Mouse (Mus musculus): ENCODE data around the gene Nup210l.
A peak's percentile ranks its signal among the peaks of the same experiment; 100 is the strongest.
"Not testable (repeated sequence)": the region's sequence is repeated elsewhere in the genome, so short reads cannot be mapped to it uniquely, and the experiment has no call there.

Gene Nup210l

DNA sequence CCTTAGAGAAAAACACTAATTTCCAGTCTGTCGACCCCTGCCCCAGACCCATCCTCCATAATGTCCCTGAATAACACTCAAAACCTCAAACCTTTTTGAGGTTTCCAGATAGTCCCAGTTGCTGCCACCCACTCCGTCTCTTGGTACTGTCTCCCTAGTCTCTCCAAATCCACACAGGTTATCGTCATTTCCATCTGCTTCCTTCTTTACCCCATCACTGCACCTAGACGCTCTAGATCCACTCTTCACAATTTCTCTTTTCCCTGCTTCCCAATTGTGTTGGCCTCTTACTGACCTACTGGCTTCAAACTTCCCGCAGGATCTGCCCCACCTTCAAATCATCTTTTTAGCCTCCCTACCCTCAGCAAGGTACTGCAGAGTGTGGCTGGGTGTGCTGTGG, 117.2 kb downstream of the Nup210l start:
- no peak for DNase-seq (ENCODE audit: low read depth, low spot score)

DNA sequence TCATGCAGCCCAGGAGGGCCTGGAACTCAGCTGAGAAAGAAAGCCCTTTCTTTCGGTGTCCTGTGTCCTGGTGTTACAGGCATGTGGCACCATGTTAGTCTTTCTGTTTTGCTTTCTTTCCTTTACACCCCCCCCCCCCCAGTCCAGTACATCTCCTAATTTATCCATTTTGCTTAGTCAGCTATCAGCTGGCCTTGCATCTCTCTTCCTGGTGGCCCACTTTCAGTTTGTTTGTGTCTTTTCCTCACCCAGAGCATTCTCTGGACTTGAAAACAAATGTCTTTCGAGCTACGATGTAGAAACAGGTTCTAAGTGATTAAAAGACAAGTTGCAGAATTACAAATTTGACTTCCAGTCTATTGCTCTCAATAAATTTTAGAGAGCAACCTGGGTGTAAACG, 118.5 kb downstream of the Nup210l start:
- no peak for DNase-seq (ENCODE audit: low read depth, low spot score)

- no peak for DNase-seq (ENCODE audit: low read depth, low spot score)
Measured at GRCm38 (mm10) chr3:90222941-90223340, 119.0 kb downstream of the Nup210l start.

GRCm38 (mm10) chr3:90224331-90224730, 120.4 kb downstream of the Nup210l start:
- DNase-seq (ENCODE audit: low read depth, low spot score) = no peak

- no peak for DNase-seq (ENCODE audit: low read depth, low spot score)
Measured at GRCm38 (mm10) chr3:90231075-90231474, 127.1 kb downstream of the Nup210l start.

DNA sequence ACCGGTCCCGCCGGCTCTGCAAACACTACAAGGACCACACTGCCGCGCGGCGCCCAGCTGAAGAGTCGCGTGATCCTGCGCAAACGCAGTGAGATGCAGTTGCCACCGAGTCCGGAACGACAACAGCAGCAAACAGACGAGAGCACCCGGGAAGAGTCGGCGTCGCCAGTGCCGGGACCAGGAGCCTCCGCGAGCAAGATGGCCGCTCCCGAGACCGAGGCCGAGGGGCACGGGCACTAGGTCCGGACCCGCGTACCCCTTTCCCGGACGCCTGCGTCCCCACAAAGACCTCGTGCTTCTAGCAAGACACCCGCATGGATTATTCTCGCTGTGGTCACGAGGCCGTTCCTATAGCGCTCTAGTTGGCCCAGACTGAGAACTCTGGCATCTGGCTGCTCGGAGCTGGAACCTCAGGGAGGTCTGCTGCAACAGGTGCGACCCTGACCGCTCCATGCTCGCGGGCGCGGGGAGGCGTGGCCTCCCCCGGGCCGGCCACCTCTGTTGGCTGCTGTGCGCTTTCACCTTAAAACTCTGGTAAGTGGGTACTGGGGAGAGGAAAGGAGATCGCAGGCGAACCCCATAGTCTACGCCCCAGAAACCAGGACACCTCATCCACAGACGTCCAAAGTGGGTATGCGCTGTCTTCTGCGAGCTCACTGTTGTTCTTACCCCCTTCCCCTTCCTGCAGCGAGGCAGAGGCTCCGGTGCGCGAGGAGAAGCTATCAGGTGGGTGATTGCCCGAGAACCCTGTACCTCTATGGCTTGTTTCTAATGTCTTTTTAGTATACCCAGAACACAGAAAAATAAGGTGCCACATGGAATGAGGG, 127.8 kb downstream of the Nup210l start, which contains the start of gene Jtb:
TSS of gene Jtb (plus strand) at position 91 of the 827 bp plus-strand sequence.
- DNase-seq (ENCODE audit: low read depth, low spot score) = peak; percentile 89

DNA sequence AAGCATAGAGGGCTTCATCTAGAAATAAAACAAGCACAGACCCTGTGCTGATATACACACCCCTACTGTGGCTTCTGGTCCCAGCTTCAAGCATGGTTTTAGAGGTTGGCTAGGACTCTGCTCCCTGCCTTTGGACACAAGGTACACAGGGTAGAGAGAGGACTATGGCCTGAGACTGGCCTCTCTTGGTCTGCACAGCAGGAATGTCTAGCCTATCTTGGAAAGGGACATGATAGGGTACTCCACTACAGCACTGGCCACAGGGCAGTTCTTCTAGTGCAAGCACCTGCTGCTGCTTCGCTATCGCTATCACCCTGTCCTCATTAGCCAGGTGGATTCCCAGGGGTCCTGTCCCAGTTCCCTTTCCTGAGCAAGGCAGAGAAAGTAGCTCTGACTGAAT, 137.3 kb downstream of the Nup210l start:
- no peak for DNase-seq (ENCODE audit: low read depth, low spot score)

DNA sequence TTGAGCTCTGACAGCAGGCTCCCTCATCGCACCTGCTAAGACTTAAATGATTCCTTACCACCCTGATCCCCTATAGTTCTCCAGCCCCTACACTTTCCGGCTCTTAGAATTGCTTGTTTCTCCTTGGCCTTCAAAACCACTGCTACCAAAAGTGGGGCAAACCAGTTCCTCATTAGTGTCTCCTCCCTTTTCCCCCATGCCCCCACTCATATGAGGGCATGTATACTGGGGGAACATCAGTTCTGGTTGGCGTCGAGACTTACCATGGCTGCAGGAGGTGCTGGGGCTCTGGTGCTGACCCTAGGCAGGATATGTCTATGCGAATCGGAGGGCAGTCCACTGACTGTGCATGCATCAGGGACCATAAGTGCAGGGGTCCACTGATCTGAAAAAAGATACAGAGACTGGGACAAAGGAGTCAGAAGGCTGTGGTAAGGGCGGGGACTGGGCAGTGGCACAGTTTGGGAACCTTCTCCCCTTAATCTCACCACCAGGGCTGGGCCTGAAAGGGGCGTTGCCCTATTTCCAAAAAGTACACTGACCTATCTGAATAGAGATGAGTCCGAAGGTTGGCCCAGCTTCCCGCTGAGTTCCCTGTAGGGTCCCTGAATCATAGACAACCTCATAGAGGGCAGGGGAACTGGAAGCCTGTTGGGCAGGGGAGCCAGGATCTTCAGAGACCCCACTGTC, 137.9 kb downstream of the Nup210l start:
- DNase-seq (ENCODE audit: low read depth, low spot score) = no peak

GRCm38 (mm10) chr3:90242984-90243775, 139.2 kb downstream of the Nup210l start, which contains the start of gene Creb3l4:
Gene Creb3l4, minus strand, starts transcription at chr3:90243512.
- DNase-seq (ENCODE audit: low read depth, low spot score) = no peak

DNA sequence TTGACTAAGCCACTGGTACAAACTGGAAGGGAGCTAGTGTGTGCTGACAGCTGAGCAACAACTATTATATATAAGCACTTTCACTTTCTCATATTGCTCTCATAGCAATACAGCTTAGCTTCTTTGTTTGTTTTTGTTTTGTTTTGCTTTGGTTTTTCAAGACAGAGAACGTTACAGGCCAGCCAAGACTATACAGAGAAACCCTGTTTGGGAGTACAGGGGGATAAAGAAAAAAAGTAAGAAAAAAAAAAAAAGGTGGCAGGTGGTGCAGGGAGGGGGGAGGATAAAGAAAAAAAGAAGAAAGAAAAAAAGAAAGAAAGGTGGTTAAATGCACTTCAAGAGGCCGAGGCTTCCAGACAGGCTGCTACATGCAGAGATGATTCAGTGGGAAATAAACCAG, 141.5 kb downstream of the Nup210l start:
- no peak for DNase-seq (ENCODE audit: low read depth, low spot score)

DNA sequence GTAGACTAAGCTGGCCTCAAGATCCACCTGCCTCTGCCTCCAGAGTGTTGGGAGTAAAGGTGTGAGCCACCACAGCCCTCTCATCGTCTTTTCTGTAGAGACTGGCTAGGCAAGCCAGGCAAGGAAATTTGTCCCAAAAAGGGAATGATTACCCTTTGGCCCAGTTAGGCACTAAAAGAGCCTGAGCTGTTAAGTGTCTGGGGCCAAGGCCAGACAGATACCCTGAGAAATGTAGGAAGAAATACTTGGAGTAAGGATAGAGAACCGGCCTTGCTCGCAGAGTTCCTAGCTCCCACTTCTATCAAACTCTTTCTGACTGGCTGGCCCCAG, 143.7 kb downstream of the Nup210l start:
- no peak for DNase-seq (ENCODE audit: low read depth, low spot score)

DNA sequence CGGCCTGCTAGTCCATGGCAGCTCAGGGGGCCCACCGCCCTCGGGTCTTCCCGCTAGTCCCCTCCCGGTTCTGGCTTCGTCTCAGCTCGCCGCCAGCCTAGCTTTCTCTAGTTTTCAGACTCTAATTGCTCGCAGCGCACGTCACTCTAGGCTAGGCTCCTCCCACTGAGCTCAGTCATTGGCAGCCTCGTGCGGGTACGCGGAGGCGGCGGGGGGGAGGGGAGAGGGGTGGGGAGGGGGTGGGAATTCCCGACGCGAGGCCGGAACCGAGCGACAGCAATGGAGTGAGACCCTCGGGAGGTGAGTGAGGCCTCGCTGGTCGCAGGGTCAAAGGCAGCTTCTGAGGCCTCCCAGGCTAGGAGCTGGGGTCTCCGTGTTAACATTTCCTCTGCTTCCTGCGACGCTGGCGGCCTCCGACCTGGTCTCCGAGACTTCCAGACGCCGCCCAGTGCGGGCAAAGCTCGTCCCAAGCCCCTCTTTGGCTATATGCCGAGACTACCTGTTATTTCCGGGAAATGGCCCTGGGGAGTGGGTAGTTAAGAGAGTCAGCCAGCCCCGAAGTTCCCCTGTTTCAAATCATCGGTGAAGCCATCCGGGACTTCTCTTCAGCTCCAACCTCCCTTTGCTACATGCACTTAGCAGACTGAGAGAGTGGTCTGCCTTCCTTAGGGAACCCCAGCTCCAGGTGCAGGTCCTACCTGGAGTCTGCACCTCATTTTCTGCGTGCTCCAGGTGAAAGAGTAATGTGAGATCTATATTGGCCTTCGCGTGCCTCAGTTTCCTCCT, 144.2 kb downstream of the Nup210l start, which contains the start of gene Slc39a1:
TSS of gene Slc39a1 (plus strand) at position 213 of the 786 bp plus-strand sequence.
- peak; percentile 93 for DNase-seq (ENCODE audit: low read depth, low spot score)

- DNase-seq (ENCODE audit: low read depth, low spot score) = no peak
Measured at GRCm38 (mm10) chr3:90248746-90249100, 144.8 kb downstream of the Nup210l start.

GRCm38 (mm10) chr3:90250791-90251190, 146.9 kb downstream of the Nup210l start:
- DNase-seq (ENCODE audit: low read depth, low spot score) = no peak

GRCm38 (mm10) chr3:90251731-90252226, 147.8 kb downstream of the Nup210l start:
- not testable (repeated sequence) for DNase-seq (ENCODE audit: low read depth, low spot score)

- not testable (repeated sequence) for DNase-seq (ENCODE audit: low read depth, low spot score)
Measured at GRCm38 (mm10) chr3:90252659-90253058, 148.7 kb downstream of the Nup210l start.

GRCm38 (mm10) chr3:90253174-90253573, 149.2 kb downstream of the Nup210l start:
- DNase-seq (ENCODE audit: low read depth, low spot score) = not testable (repeated sequence)

DNA sequence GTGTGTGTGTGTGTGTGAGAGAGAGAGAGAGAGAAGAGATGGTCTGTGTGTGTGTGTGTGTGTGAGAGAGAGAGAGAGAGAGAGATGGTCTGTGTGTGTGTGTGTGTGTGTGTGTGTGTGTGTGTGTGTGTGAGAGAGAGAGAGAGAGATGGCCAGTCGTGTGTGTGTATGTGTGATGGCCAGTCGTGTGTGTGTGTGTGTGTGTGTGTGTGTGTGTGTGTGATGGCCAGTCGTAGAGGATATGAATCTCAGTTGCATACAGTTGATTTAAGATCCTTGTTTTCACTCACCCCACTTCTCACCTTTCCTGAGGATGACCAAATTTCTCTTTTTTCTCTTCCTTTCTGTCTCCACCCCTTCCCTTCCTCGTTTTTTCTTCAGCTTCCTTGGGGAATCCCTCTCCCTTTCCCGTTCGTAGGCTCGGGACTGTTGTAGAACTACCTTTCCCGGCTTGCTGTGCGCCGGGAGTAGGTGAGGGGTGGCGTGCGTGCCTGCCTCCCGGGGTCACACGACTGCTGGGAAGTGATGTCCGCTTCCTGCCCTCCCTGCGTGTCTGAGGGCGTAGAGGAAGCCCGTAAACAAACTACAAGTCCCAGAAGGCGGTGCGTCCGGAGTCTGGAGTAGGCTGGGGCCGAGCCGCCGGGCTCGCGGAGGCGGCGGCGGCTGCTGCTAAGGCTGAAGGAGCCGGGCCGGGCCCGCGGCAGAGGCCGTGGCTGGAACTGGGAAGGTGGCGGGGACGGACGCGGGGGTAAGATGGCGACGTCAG, 149.9 kb downstream of the Nup210l start, which contains the start of gene Crtc2:
TSS of gene Crtc2 (plus strand) at position 511 of the 766 bp plus-strand sequence.
- DNase-seq (ENCODE audit: low read depth, low spot score) = peak; percentile 94

DNA sequence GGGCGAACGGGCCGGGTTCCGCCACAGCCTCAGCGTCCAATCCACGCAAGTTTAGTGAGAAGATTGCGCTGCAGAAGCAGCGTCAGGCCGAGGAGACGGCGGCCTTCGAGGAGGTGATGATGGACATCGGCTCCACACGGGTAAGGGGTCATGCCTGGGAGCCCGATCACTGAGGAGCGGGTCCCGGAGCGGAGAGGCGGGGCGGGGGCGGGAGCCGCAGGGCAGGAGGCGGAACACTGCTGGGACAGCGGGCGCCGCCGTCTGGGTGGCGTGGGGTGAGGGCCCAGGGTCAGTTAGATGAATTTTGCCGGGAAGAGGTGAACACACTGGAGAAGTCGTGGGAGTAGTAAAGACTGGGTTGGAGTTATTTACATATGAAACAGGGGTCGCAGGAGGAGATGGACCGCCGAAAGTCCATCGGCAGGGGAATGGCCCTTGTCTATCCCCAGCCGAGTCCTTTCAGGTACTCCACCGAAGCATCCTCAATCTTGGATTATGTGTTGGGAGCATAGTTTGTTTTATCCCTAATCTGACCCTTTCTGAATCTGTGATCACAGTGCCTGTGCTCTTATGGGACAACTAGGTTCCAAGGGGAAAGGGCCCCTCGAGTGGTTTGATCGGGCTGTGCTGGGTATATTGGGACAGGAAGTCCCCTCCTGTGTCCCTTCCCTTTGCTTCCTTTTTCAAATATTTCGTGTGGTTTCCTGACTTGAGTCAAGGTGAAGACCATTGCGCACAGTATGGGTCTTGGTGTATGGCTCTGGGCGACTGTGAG, 150.7 kb downstream of the Nup210l start:
- no peak for DNase-seq (ENCODE audit: low read depth, low spot score)

Measured in embryo, embryonic 11.5 days (tissue).